7 mouse cellular contexts compared by ENCODE assay signal in the genomic region with DNA sequence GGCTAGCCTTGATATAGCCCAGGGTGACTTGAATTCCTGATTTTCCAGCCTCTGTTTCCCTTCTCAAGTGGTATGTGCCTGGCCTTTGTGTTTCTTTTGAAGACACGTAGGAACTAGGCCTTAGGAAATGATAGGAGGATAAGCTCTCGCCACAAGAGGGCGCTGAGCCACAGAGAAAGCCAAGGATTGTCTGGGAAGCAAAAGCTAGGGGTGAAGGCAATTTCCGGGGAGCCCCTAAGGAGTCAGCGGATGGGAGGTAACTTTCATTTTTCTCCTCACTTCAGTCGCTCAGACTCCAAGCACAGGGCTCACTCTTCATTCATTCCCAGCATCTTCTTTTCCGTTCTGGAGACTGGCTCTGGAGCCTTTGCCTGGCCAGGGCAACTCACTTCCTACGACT. TPM values are rescaled to one million over a fixed set of nuclear protein-coding genes. Genes with fewer than 3 reads are reported as not detected.
A peak's percentile ranks its signal among the peaks of the same experiment; 100 is the strongest.
DNase-seq lines count a peak whose midpoint lies in the region; ATAC-seq and TF ChIP-seq lines count a peak whose summit lies in the region.

No protein-coding gene starts in this region.

- peak; percentile 87 to 92 for DNase-seq in cerebellum, postnatal 14 days
- peak; percentile 87 for DNase-seq in gastrocnemius, adult 18-20 months (ENCODE audit: low spot score)
- peak; percentile 41 for DNase-seq in hindlimb bud, embryonic 11.5 days (ENCODE audit: extremely low spot score, low read depth, low spot score)
- DNase-seq in left cerebral cortex, adult 2 months (ENCODE audit: extremely low spot score in 1 of 2, low spot score in 2 of 2), result peak; percentile 70 to 81
- peak; percentile 55 for DNase-seq in spleen, adult 12 weeks (ENCODE audit: low spot score)

- no peak overlapping the region for H3K4me3 ChIP-seq in left cerebral cortex, adult 2 months

- peak; percentile 84 for TF ChIP-seq CTCF in left cerebral cortex, adult 2 months (IDR thresholded peaks at IDR 0.05)

- intact Hi-C loops in left cerebral cortex, adult 2 months (cut with DNase I), result loop anchor here (1.0 to 2.0 kb wide), 3 partner anchors 50 to 732 kb away; partner anchors contain the start of gene Setd7

- H3K27ac ChIP-seq in left cerebral cortex, adult 2 months, result no peak overlapping the region

- peak; percentile 78 for ATAC-seq in activated CD4-positive, CD25-positive, alpha-beta regulatory T cell, adult 4 months
- ATAC-seq in megakaryocyte progenitor cell, adult 5-6 weeks (replicated peaks; ENCODE audit: poor library complexity), result peak; percentile 98

RNA-seq across cellular contexts. Expression of gene Rab33b, which starts 27.2 kb away (rescaled TPM):
- polyA plus RNA-seq in activated CD4-positive, CD25-positive, alpha-beta regulatory T cell, adult 4 months (2017; shearing (Covaris generic)), result 10 to 100 TPM; 20.1 to 20.8 TPM
- 1 to 10 TPM; 6.6 to 7.9 TPM for total RNA-seq in gastrocnemius, adult 18-20 months (2021)
- total RNA-seq in left cerebral cortex, adult 2 months (2021), result 10 to 100 TPM; 19.2 to 20.8 TPM
- 8.4 and 12.2 TPM in 2 replicates for total RNA-seq in megakaryocyte progenitor cell, adult 5-6 weeks (2015)
- 9.1 and 13.3 TPM in 2 replicates for total RNA-seq in megakaryocyte progenitor cell, adult 5-6 weeks (2017)

RNA-seq across cellular contexts. Expression of gene Setd7, which starts 49.8 kb away (rescaled TPM):
- 10 to 100 TPM in 1 of 2 experiments, 1 to 10 TPM in 1; 6.3 to 10.5 TPM for polyA plus RNA-seq in activated CD4-positive, CD25-positive, alpha-beta regulatory T cell, adult 4 months (2017; shearing (Covaris generic))
- total RNA-seq in gastrocnemius, adult 18-20 months (2021), result 100 to 1,000 TPM; 151 to 156 TPM
- total RNA-seq in left cerebral cortex, adult 2 months (2021), result 100 to 1,000 TPM; 133 to 143 TPM
- 38.2 and 38.9 TPM in 2 replicates for total RNA-seq in megakaryocyte progenitor cell, adult 5-6 weeks (2015)
- total RNA-seq in megakaryocyte progenitor cell, adult 5-6 weeks (2017), result 25.8 and 30.2 TPM in 2 replicates
